Mouse (Mus musculus) cerebellum, postnatal 25 days (tissue): Measurements from ENCODE around the gene Hdac5.

Source experiments
- DNase-seq, 2 experiments: peaks; one replicate each; pipeline ENCODE4 v3.0.0; 2021; ENCODE audit warnings: mixed read lengths in 2 of 2

The Hdac5 gene

DNA sequence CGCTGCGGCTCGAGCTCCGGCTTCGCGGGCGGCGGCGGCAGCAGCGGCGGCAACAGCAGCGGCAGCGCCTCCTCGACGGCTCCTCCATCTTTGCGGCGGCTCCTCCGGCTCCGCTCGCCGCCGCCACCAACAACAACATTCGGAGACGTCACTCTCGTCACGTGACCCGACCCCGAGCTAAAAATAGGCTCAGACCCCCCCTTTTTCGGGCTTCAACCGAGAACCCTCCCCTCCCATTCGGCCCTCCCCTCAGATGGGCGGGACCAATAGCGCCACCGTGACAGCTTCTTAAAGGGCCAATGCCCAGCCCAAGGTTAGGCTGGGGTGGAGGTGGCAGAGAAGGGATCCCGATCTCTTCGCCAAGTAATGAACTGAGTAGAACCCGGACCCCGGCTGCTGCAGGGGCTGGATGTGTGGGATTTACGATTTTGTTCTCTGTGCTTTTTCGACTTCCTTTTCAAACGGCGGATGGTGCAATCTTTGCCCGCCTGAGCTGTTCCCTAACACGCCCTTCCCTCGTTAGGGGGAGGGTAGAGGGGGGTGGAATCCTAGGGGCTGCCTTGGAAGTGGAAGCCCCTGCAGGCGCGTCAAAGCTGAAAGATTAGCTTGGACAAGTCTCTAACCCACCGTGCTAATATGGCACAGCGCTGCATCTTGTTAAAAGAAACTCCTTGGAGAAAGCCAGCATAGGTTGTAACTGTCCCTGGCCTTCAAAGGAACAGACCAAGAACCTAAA is at the start of gene Hdac5:
Hdac5 (minus strand) TSS at position 161 of the 736 bp plus-strand sequence.
- peak; percentile 96 to 98 for DNase-seq

DNA sequence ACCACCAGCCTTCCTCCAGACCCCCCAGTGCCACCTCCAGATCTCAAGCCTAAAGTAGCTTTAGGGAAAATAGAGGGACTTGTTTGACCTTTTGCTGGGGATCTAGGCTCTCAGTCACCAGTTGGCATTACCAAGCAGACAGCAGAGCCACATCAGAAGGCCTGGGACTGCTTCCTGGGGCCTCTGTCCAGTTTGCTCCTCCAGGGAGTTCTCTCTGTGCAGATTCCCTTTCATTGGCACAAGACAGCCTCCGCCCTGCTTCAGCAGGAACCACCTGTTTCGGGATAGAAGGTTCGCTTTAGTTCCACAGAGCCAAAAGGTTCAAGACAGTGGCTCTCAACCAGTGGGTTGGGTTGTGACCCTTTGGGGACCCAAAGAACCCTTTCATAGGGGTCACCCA is 49.6 kb upstream of the Hdac5 start:
- no peak for DNase-seq

DNA sequence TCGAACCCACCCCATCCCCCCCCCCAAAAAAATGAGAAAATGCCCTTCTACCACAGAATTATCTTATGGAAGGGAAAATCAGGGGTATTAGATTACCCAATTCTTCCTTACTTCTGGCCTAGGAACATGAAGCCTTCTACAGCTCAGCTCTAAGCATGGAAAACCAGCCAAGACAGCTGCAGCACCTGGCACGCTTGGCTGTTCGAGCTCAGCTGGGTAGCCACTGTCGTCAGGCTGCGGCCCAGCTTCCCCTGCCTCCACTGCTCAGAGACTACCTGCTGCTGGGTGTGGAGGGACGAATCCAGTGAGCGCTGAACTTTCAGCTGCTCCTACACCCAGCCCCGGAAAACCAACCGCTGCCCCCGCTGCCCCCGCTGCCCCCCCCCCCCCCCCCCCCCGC is 47.8 kb upstream of the Hdac5 start:
- DNase-seq: no peak

DNA sequence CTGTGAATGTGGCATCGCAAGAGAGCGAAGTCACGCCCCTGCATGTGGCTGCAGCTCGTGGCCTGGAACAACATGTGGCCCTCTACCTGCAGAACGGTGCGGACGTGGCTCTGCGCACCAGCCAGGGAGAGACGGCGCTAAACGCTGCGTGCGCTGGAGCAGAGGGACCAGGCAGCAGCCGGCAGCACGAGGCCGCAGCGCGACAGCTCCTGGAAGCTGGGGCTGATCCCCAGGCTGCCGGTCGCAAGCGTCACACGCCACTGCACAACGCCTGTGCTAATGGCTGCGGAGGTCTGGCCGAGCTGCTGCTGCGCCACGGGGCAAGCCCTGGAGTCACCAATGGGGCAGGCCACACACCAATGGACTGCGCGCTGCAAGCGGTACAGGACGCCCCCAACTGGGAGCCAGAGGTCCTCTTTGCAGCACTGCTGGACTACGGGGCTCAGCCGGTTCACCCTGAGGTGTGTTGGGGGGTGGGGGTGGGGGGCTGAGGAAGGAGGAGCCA is 46.5 kb upstream of the Hdac5 start:
- DNase-seq: peak; percentile 39 to 51

DNA sequence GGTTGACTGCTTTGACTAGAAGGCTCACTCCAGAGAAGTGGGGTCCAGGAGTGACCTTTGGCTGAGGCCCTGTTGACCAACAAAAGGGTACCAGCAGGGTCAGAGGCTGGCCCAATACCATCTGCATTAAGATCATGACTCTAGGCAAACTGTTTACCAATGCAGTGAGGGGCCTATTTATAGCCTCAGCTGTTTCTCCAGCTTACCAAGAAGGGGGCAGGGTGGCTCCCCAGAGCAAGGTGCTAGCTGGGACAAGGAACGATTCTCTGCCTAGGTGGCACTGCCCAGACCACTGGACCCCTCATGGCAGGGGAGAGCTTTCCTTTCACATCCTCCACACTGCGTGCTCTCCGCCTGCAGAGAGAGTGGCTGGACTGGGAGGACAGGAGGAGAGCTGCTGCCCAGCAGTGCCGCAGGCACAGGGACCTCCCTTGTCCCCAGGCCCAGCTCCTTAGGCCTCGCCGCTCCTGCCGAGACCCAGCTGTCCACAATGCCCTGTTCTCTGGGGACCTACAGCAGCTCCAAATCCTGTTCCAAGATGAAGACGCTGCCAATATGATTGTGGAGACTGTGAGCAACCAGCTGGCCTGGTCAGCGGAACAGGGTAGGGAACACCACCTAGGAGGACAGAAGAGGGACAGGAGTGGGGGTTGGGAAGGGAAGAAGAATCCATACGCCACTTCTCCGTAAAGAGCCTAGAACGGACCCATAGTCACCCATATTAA is 38.7 kb upstream of the Hdac5 start, which contains the start of gene Asb16:
Asb16 (plus strand) TSS at position 224 of the 725 bp plus-strand sequence.
- DNase-seq: no peak

DNA sequence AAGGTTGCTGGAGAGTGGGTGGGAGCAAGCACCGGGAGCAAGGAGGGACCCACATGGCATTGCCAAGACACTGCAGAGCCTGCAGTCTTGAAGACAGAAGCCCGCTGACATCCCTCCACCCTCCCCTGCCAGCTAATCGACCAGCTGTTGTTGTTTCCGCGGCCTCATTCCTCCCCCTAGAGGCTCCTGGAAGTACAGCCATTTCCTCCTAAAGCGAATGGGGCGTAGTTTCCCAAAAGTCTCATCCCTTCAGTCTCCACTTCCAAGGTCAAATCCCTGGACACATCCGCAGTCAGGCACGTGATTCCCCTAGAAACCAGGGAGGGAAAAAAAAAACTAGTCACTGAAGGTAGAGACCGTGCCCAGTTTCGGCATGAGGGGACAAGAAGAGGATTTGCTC is 37.5 kb upstream of the Hdac5 start:
- peak; percentile 73 to 82 for DNase-seq

DNA sequence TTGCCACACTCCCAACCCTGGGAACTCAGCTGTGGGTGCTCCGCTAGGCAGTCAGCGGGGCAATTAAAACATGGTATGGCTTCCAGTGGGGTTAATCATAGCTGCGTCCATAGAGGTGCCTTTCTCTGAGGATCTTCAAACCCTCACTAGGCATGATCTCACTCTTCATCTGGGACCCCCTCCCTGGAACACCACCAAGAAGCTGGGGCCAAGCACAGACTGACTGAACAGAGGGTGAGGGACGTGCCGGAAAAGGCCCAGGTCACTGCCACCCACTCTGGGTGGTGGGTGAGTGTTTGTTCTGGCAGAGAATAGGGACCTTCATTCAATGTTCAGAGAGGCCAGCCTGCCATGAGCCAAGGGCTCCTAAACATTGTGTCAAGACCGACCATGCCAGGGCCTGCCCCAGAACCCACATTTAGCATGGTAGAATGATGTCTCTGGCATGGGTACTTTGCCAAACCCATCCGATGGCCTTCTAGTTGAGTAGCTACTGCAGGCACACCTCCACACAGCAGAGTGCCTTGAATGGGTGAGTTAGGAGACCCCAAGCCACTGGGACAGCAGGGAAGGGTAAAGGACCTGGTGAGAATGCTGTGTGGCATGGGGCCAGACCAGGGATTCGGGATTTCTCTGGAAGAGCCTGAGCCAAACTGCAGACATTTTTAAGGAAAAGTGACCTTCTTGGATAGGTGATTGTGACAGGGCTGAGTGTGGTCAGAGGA is 36.8 kb upstream of the Hdac5 start:
- DNase-seq: peak in 1 of 2 experiments; percentile 35

DNA sequence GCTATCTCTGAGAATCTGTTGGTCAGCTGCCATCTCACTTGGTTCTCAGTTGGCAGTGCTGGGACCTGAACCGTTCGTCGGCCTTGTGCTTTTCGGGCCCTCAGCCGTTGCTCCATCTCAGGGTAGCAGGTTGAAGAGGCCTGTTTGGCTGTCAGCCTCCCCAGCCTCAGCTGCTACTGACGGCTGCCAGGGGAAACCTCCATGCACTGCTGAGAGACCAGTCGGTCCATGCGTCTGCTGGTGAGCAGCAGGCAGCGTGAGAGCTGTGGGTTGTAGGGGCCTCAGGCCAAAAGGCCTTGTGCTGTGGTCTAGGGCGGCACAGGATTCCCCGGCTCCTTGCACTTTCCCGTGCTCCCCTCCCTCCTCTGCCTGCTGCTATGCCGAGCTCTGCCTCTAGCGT is 35.9 kb upstream of the Hdac5 start:
- peak; percentile 58 to 64 for DNase-seq

DNA sequence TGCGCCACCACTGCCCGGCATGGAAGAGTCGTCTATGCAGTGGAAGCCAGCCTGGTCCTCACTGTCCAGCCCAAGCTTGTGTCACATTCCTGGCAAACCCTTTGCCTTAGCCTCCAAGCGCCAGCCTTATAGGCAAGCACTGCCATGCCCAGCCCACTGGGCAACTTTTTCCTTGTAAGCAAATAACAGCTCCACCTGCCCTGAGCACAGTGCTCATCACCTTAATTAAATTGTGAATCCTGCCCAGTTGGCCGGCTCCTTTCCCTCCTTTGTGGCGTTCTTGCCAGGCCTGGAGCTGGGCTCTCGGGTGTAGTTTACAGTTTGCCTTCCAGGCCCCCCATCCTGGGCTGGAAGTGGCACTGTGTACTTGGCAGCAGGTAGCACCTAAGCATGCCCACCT is 33.2 kb upstream of the Hdac5 start:
- DNase-seq: peak in 1 of 2 experiments; percentile 29

DNA sequence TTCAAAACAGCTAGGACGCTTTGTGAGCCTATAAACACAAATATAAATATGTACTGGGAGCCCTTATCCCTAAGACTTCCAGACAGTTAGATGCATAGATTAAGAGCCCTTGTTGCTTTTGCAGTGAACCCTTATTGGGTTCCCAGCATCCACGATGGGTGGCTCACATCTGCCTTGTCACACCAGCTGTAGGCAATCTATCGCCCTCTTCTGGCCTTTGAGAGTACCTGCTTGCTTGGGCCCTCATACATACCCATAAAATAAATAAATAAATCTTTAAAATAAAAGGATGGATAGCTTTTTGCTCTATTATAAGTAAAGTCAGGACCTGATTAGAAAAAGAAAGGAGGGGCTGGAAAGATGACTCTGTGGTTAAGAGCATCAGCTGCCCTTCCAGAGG is 28.6 kb upstream of the Hdac5 start:
- DNase-seq: no peak

DNA sequence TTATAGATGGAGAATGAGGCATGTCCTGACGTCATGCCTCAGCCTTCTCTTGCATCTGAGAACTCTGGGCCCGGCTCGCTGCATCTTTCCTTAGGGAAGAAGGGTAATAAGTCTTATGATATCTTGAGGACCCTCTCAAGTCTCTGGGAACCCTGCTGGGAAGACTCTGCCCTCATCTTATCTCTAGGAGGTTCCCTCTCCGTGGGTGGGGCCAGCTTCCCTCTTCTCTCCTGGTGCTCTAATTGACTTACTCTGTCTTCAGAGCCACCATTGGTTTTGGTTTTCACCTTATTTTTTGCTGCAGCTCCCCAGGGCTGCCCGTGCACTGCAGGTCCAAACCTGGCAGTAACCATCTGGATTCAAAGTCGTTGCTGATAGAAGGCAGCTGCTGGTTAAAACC is 28.1 kb upstream of the Hdac5 start:
- DNase-seq: no peak

DNA sequence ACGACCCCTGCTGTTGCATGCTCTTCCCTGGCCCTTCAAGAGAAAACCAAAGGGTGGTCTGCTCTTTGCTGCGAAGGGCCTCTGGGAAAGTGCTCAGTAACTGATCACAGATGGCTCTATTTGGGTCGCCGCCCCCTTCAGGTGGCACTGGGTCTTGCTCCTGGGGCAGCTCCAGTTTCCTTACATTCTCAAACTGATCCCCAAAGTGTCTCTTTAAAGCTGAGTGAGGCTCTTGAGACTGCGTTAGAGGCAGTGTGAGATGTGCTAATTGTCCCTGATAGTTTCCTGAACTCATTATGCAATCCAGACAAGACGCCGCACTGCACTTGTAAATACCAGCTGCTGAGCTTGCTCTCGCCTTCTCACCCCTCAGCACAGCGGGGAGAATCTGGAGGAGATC is 27.5 kb upstream of the Hdac5 start:
- peak; percentile 27 to 43 for DNase-seq

DNA sequence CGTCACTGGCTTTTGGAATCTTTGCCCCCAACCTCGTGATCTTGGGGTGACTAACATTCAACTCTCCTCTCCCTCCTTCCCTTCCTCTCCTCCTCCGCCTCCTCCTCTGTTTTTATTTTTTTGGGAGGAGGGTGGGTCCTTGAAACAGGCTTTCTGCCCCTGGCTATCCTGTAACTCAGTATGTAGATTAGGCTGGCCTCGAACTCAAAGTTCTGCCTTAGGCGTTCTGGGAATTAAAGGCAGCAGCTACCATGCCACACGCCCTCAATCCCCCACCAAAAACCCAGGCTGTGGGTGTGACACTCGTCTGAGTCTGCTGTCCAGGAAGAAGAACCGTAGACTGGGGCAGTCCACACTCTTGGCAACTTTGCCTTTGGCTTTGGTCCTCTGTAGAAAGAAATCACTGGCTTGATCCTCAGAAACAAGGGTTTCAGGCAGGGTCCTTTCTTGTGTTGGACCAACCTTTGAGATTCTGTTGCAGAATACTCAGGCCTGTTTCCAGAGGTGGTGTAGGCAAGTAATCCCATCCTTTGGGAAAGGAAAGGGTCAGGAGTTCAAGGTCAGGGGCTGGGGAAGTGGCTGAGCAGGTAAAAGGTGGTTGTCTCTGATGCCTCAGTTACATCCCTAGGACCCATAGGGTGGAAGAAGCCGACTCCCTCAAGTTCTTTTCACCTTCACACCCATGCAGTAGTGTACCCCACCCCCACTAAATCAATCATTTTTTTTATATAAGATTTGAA is 19.6 kb upstream of the Hdac5 start:
- DNase-seq: no peak

DNA sequence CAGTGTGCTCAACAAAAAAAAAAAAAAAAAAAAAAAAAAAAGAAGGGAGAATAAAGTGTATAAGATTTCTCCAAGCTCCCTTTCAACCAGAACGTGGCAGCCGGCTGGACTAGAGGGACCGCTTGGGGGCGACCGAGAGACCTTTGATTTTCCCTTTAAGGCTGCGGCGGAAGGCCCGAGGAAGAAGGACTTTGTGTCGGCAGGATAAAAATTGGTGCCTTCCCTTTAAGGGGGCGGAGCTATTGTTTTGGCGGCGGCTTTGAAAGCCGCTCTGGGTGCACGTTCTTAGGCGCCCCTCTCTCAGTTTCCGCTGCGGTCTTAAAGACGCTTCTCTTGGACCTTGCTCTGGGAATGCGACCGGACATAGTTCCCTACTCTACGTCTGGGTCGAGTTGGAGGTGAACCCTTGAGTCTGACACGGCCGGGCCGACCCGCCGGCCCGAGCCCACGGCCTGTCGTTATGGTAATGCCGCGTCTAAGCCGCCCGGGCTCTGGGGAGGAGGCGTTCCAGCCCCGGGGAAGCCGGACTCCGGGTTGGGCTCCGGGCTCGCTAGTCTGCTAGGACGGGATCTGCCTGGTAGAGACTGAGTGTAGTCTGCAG is 18.8 kb upstream of the Hdac5 start, which contains the start of gene BC030867:
BC030867 (plus strand) TSS at position 253 of the 601 bp plus-strand sequence.
- DNase-seq: peak; percentile 94 to 96

DNA sequence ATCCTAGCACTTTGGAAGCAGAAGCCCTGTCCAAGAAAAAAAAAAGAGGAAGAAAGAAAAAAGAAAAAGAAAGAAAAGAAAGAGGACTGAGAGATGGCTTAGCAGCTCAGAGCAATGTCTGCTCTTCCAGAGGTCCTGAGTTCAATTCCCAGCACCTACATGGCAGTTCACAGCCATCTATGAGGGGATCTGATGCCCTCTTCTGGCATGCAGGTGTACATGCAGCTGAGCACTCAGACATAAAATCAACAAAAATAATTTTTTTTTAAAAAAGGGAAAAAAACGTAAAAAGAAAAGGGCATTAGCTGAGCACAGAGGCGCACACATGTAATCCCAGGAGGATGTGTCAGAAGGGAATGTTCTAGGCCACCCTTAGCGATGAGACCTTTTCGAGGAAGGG is 16.9 kb upstream of the Hdac5 start:
- DNase-seq: no peak

DNA sequence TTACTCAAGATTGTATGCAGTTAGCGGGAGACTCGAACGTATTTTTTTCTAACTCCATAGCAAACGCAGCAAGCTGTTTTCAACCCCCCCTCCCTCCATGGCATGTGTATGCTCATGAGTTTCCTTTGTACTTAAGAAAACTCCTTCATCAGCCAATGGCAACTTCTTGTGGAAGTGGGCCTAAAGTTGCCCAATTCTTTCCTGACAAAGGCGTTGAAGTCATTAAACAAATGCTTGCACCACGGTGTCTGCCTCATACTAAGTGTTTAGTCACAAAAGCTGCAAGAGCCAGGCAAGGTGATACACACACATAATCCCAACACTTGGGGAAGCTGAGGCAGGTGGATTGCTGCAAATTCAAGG is 16.3 kb upstream of the Hdac5 start:
- DNase-seq: no peak

DNA sequence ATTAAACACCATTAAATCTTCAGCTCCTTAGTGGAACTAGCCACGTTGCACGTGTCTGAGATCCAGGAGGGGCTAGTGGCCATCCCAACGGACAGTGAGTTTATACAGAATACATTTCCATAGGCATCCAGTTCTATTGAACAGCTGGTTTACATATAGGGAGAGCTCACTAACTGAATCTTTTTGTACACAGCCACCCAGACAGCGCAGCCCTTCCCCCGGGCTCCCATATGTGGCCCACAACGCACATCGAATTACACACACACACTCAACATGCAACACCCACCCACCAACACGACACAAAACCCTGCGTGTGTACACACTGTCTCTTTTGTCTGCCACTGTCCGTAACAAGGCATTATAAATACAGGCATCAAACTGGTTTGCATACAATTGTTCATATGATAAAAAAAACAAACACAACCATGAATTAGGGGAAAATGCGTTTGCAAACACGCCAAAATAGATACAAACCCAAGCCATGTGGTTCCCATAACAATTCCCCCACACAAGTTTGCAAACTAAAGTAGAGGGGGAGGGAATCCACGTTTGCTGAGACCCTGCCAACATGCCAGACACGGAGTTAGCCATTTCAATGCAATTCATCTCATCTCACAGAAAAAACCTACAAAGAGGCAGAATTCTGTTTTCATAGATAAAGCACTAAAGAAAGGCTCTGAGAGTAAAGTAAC is 15.8 kb upstream of the Hdac5 start:
- no peak for DNase-seq

DNA sequence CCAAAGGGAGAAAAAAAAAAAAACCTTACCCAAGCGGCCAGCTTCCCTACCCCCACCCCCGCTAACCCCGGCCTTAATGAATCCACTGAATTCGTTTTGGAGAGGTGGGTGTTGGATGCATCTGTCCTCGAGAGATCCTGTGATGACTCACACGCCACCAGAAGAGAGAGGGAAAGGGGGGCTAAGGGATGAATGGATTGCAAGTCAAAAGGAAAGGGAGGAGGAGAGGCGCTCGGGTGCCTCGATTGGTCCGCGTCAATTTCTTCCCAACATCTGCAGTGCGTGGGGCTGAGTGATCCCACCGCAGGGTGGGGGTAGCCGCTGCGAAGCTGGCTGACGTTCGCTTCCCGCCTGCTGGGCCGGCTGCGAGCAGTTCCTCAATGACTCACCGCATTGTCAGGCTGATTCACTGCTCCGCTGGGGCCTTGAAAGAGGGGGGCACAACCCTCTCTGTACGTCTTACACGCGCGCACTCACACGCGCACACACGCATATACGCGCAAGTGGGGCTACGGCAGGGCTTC is 15.0 kb upstream of the Hdac5 start:
- DNase-seq: peak; percentile 72 to 81

DNA sequence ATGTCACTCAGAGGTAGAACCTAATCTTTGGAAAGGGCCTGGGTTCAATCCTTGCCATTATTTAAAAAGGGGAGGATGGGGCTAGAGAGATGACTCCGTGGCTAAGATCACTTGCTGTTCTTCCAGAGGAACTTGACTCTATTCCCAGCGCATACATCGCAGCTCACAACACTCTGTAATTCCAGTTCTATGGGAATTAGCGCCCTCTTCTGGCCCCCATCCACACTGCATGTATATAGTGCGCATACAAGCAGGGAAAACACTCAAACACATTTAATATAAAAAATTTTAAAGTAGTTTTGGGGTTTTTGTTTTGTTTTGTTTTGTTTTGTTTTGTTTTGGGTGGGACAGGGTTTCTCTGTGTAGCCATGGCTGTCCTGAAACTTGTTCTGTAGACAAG is 11.9 kb upstream of the Hdac5 start:
- DNase-seq: no peak

DNA sequence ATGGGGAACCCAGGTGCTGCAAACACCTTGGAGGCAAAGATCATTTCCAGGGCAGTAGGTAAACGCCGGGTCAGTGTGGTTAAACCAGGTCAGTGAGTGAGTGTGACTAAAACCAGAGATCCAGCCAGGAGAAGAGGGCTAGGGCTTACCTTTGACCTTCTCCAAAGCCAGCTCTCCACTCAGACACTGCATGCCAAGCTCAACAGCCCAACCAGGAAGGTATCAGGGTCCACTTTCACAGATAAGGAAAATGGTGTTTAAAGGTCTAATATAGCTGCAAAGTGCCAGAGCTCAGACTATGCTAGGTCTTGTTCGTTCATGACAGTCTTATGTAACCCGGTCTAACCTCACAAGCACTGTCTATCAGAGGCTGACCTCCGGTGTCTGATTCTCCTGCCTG is 11.3 kb upstream of the Hdac5 start:
- DNase-seq: no peak

DNA sequence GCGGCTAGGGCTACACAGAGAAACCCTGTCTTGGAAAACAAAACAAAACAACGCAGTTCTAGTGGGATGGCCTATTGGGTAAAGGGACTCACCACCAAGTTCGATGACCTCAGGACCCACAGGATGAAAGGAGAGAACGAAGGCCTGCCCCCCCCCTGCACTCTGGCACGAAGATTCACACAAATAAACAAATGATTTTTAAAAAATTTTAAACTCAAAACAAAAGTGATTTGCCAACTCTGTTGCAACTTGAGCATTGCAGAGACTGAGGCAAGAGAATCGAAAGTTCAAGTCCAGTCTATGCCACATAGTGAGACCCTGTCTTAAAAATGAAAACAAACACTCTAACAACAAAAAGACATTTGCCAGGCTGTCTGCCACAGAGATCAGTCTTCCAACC is 10.7 kb upstream of the Hdac5 start:
- DNase-seq: no peak
